Mouse (Mus musculus) hindbrain, embryonic 16.5 days (tissue): Measurements from ENCODE around the gene Acot7. TPM values are rescaled to one million over a fixed set of nuclear protein-coding genes. Genes with fewer than 3 reads are reported as not detected.

ENCODE experiments used
- ATAC-seq: fragments of 200-750 bp; cut with Nextera tagmentation; 2 replicates; pipeline ENCODE4 v1.8.0; 2017; ENCODE audit warnings: moderate TSS enrichment, moderate library complexity
- H3K27ac ChIP-seq: fragments of 300-500 bp; sonication (generic); 2 replicates; pipeline ENCODE4 v1.5.1; 2014; ENCODE audit warnings: low read depth, mild to moderate bottlenecking, control low read depth, low read length, moderate library complexity
- H3K27me3 ChIP-seq: fragments of 300-500 bp; sonication (generic); replicated peaks from 2 replicates; pipeline ENCODE4 v1.6.1; 2014; ENCODE audit warnings: low read length; ENCODE audit not compliant: control insufficient read depth, insufficient read depth
- H3K36me3 ChIP-seq: fragments of 300-500 bp; sonication (generic); 2 replicates; pipeline ENCODE4 v1.6.1; 2014; ENCODE audit warnings: mild to moderate bottlenecking, low read length, moderate library complexity, mixed read lengths; ENCODE audit not compliant: control insufficient read depth, insufficient read depth
- H3K4me1 ChIP-seq: fragments of 300-500 bp; sonication (generic); 2 replicates; pipeline ENCODE4 v1.6.1; 2014; ENCODE audit warnings: low read depth, low read length; ENCODE audit not compliant: control insufficient read depth, insufficient read depth
- H3K4me2 ChIP-seq: fragments of 300-500 bp; sonication (generic); 2 replicates; pipeline ENCODE4 v1.6.1; 2014; ENCODE audit warnings: mild to moderate bottlenecking, low read length, control low read depth, moderate library complexity
- H3K4me3 ChIP-seq: fragments of 300-500 bp; sonication (generic); 2 replicates; pipeline ENCODE4 v1.5.1; 2014; ENCODE audit warnings: mild to moderate bottlenecking, low read length, control low read depth, moderate library complexity
- H3K9ac ChIP-seq: fragments of 300-500 bp; sonication (generic); 2 replicates; pipeline ENCODE4 v1.6.1; 2014; ENCODE audit warnings: low read depth, mild to moderate bottlenecking, control low read depth, low read length, moderate library complexity
- H3K9me3 ChIP-seq: fragments of 300-500 bp; sonication (generic); 2 replicates; pipeline ENCODE4 v1.6.1; 2014; ENCODE audit warnings: mild to moderate bottlenecking, low read length, moderate library complexity; ENCODE audit not compliant: control insufficient read depth
- WGBS: fragments of 180-500 bp; shearing (Covaris S2); extraction: QIAGEN DNeasy Blood & Tissue Kit; methylation state at CpG from one replicate; pipeline ENCODE4 v1.1.7; 2014; 5-methylcytosine and 5-hydroxymethylcytosine counted together
- polyA plus RNA-seq: library from polyadenylated mRNA; unstranded; fragments of >200 nt; fragmentation: Nextera tagmentation; extraction: Ambion mirVana; gene quantifications from 2 replicates; pipeline ENCODE4 v1.2.1, GENCODE M21; 2015

Gene Acot7
- polyA plus RNA-seq, 1 experiment from 2014 or later, result 542 TPM

DNA sequence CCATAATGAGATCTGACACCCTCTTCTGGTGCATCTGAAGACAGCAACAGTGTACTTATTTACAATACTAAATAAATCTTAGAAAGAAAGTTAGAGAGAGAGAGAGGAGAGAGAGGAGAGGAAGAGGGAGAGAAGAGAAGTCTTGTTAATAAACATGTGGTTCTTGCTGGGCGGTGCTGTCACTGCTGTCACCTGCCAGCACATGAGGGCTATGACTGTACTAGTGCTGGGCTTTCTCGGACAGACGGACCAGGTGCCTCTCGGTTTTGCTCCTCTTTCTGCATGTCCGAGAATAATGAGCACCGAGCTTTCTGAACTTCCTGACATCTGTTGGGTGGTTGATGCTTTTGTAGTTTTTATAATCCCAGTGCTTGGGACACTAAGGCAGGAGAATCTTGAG is 72.7 kb downstream of the Acot7 start:
- Histone ChIP-seq H3K4me1 (peaks cover 4% of the 10 kb centered on the region), H3K27ac (no peak overlapping the region), H3K9me3 (no peaks in the 10 kb centered on the region), H3K36me3 (peaks cover 17% of the 10 kb centered on the region), H3K9ac (no peak overlapping the region), H3K4me2 (no peak overlapping the region), H3K27me3 (no peaks in the 10 kb centered on the region), H3K4me3 (no peak overlapping the region)
- no peak for ATAC-seq
- 90% methylated on average over 6 of the region's 6 CpGs for WGBS

DNA sequence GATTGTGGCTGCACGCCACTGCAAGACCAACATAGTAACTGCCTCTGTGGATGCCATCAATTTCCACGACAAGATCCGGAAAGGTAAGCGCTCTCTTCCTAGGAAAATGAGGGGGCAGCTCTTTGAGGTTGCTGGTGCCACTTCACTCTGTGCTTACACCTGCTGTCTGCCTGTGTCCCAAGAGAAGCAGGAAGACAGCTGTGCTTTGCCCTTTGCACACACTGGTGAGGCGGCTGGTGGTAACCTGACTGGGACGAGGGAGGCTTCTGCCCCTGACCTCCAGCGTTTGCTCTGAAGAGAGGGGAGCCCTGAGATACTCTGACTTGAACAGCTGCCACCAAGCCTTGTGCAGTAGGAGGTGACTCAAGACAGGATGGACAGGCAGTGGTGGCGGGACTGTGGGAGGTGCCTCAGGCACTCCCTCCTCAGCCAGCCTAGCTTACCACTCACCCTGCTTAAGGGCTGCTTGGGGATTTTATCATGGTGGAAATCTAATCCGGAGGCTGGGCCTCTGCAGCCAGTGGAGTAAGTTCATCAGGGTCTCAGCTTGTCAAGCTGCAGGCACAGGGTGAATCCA is 75.3 kb downstream of the Acot7 start:
- no peak for ATAC-seq
- Histone ChIP-seq H3K4me2 (no peak overlapping the region), H3K27me3 (no peaks in the 10 kb centered on the region), H3K9me3 (no peaks in the 10 kb centered on the region), H3K4me1 (no peaks in the 10 kb centered on the region), H3K9ac (no peak overlapping the region), H3K4me3 (no peak overlapping the region), H3K36me3 (peaks cover 17% of the 10 kb centered on the region), H3K27ac (no peak overlapping the region)
- WGBS, result 80% methylated on average over 9 of the region's 9 CpGs

DNA sequence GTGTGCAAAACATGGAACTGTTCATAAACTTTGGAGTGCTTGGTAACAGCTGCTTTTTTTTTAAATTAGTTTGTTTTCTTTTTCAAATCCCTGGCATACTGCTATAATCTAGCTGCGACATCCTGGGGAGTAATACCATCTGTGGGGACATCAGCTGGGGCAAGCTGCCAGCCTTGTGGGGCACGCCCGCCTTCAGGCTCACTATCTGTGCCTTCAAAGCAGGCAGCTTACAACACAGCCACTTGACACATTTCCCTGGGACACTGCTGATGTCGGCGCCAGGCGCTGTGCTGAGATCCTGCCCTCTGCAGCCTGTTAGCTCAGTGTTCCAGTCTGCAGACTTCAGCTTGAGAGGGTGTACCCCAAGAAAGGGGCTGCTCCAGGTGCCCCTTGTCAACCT is 79.1 kb downstream of the Acot7 start:
- 43% methylated on average over 6 of the region's 6 CpGs for WGBS
- Histone ChIP-seq H3K9ac (no peak overlapping the region), H3K4me1 (peaks cover 4% of the 10 kb centered on the region; the same call in 1 of the 2 replicates), H3K27ac (no peak overlapping the region), H3K36me3 (peaks cover 19% of the 10 kb centered on the region), H3K27me3 (no peaks in the 10 kb centered on the region), H3K4me3 (no peak overlapping the region), H3K4me2 (no peak overlapping the region), H3K9me3 (no peaks in the 10 kb centered on the region)
- no peak for ATAC-seq

DNA sequence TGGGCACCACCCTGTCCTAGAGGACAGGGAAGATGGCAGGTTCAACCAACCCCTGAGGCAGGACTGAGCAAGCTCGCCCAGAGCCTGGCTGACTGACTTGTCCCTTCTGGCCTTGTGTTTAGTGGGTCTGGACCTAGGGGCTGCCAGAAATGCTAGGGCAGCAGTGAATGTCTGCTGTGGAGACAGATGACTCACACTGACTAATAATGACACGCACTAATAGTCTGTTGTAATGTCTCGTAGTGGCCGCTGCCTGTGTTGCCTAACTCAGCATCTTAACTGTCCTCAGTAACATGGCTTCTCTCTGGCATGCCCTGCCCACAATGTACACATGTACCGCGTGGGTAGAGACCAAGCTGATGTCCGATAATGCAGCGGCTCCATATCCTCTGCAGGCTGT is 82.5 kb downstream of the Acot7 start:
- peaks cover 17% of the 10 kb centered on the region for H3K4me1 ChIP-seq
- no peak for ATAC-seq
- H3K9me3 ChIP-seq, result no peaks in the 10 kb centered on the region
- WGBS, result 89% methylated on average over 8 of the region's 8 CpGs
- H3K4me2 ChIP-seq, result no peak overlapping the region
- no peak overlapping the region for H3K9ac ChIP-seq
- H3K4me3 ChIP-seq, result no peak overlapping the region
- H3K27me3 ChIP-seq, result no peaks in the 10 kb centered on the region
- peaks cover 7% of the 10 kb centered on the region for H3K36me3 ChIP-seq
- H3K27ac ChIP-seq, result no peak overlapping the region

DNA sequence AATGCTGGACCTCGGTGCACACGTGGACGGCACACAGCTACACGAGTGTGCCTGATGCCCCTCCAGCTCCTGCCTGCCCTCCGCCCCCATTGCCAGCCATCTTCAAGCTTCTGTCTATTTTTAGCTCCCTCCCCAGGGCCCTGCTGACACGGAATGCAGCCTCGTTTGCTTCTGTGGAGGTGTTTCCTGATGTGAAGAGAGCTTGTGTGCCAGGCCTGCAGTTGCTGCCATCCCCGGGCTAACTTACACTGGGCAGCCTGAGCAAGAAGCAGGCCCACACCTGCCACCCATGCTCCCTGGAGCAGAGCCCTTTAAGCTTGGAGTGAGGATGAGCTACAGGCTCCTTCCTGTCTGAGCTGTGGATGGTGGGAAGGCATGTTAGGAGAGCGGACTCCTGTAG is 84.3 kb downstream of the Acot7 start:
- no peak overlapping the region for H3K4me2 ChIP-seq
- H3K9ac ChIP-seq, result no peak overlapping the region
- H3K9me3 ChIP-seq, result no peaks in the 10 kb centered on the region
- ATAC-seq, result no peak
- H3K4me3 ChIP-seq, result no peak overlapping the region
- no peak overlapping the region for H3K27ac ChIP-seq
- peaks cover 7% of the 10 kb centered on the region for H3K36me3 ChIP-seq
- 58% methylated on average over 9 of the region's 9 CpGs for WGBS
- no peaks in the 10 kb centered on the region for H3K27me3 ChIP-seq
- peaks cover 21% of the 10 kb centered on the region for H3K4me1 ChIP-seq

DNA sequence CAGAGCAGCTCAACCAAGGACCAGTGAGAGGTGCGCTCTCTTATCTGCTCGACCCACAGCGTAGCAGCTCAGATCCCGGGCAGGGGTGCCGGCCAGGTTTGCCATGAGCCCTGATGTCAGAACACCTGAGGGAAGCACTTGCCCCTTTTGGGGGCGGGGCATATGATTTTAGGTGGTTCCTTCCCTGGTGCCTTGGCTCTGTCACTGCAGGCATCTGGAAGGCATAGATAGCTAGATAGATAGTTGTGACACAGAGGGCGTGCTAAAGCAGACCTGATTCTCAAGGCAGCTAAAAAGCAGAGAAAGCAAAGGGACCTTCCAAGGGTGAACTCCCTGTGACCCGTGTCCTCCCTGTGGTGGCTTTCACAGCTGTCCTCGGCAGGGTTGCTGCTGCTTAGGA is 85.2 kb downstream of the Acot7 start:
- Histone ChIP-seq H3K27ac (no peak overlapping the region), H3K4me1 (peaks cover 24% of the 10 kb centered on the region), H3K36me3 (peaks cover 7% of the 10 kb centered on the region), H3K9ac (no peak overlapping the region), H3K4me2 (no peak overlapping the region), H3K9me3 (no peaks in the 10 kb centered on the region), H3K4me3 (no peak overlapping the region), H3K27me3 (no peaks in the 10 kb centered on the region)
- 65% methylated on average over 9 of the region's 9 CpGs for WGBS
- ATAC-seq, result no peak

DNA sequence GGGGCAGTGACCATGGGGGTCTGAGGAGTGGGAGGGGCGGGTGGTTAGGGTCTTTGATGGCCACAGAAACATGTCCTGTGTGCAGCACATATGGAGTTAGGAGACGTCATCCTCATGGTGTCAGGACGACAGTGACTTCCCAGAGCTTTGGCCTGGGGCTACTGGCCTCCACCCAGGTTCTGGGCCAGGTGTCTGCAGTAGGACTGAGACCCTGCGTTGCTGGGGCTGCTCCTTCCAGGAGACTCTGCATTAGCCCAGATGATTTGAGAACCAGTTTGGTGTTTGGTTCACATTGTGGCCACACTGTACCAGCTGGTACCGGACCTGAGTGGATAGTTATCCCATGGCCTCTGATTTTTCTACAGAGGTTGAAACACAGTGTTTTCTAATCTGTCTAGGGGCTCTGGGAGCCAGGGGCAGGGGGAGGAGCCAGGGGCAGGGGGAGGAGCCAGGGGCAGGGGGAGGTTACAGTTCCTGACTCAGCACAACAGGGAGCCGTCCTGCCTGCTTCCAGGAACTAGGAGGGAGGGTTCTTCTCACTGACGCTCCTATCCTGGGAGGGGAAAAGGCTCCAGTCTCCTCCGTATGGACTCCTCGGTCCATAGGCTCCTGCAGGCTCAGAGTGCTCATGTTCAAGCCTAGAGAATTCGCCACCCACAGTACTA is 85.7 kb downstream of the Acot7 start:
- WGBS, result 32% methylated on average over 10 of the region's 10 CpGs
- H3K4me2 ChIP-seq, result no peak overlapping the region; the same call in 1 of the 2 replicates
- ATAC-seq, result no peak
- H3K27ac ChIP-seq, result no peak overlapping the region; the same call in 1 of the 2 replicates
- no peak overlapping the region for H3K4me3 ChIP-seq
- H3K4me1 ChIP-seq, result peaks cover 24% of the 10 kb centered on the region
- H3K27me3 ChIP-seq, result no peaks in the 10 kb centered on the region
- no peaks in the 10 kb centered on the region for H3K9me3 ChIP-seq
- H3K9ac ChIP-seq, result no peak overlapping the region
- H3K36me3 ChIP-seq, result peaks cover 7% of the 10 kb centered on the region

DNA sequence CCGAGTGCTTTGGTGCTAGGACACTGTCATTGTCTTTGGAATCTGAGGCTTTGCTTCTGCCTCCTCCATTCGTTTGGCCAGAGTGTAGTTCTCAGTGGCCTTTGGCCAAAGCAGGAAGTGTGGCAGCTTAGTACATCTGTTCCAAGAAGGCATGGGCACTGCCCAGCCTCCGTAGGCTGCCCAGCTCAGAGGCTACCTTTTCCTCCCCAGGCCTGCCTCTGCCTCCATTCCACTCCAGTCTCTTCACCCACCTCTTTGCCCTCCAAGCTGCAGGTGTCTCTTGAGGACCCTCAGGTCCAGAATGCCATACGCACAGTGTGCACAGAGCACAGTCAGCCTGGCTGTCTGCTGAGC is 86.2 kb downstream of the Acot7 start:
- Histone ChIP-seq H3K9ac (no peak overlapping the region), H3K27ac (peak overlapping the region; percentile 29; the same call in 1 of the 2 replicates), H3K4me1 (peaks cover 24% of the 10 kb centered on the region), H3K9me3 (no peaks in the 10 kb centered on the region), H3K4me2 (no peak overlapping the region; the same call in 1 of the 2 replicates), H3K27me3 (no peaks in the 10 kb centered on the region), H3K4me3 (no peak overlapping the region), H3K36me3 (peaks cover 7% of the 10 kb centered on the region)
- ATAC-seq, result no peak
- 48% methylated on average over 4 of the region's 4 CpGs for WGBS

DNA sequence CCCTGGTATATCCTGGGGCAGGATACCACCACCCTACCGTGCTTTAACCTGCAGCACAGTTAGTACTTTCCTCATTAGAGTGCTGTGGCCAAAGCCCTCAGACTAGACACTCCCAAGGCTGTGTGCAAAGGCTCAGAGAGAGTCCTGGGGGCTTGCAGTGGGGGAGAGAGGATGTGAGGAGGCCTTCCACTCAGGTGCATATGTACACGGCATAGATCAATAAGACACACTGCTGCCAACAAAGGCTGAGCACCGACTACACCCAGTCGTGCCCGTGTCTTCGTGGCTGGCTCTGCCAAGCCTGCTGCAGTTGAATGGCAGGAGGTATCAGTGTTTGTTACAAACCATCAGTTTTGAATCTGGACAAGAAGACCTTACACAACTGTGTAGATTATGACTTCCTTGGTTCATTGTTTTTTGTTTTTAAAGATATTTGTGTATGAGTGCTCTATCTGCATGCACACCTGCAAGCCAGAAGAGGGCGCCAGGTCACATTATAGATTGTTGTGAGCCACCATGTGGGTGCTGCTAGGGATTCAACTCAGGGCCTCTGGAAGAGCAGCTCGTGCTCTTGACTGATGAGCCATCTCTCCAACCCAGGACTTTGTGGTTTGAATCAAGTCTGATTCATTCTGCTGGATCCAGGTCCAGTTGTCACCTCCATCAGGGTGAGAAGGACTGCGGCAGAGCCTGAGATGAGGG is 87.1 kb downstream of the Acot7 start:
- peaks cover 6% of the 10 kb centered on the region for H3K36me3 ChIP-seq
- WGBS, result 86% methylated on average over 9 of the region's 9 CpGs
- no peak for ATAC-seq
- H3K9me3 ChIP-seq, result no peaks in the 10 kb centered on the region
- H3K4me2 ChIP-seq, result no peak overlapping the region
- H3K27me3 ChIP-seq, result no peaks in the 10 kb centered on the region
- H3K4me1 ChIP-seq, result peaks cover 24% of the 10 kb centered on the region
- no peak overlapping the region for H3K9ac ChIP-seq
- H3K27ac ChIP-seq, result no peak overlapping the region
- H3K4me3 ChIP-seq, result no peak overlapping the region
